Mouse (Mus musculus) WW6 (cell line): ENCODE data around the gene Uba5.

Experiments
- DNase-seq: peaks from one replicate; pipeline ENCODE4 v3.0.0-alpha.2; 2013; ENCODE audit warnings: low read depth, low spot score

The Uba5 gene

DNA sequence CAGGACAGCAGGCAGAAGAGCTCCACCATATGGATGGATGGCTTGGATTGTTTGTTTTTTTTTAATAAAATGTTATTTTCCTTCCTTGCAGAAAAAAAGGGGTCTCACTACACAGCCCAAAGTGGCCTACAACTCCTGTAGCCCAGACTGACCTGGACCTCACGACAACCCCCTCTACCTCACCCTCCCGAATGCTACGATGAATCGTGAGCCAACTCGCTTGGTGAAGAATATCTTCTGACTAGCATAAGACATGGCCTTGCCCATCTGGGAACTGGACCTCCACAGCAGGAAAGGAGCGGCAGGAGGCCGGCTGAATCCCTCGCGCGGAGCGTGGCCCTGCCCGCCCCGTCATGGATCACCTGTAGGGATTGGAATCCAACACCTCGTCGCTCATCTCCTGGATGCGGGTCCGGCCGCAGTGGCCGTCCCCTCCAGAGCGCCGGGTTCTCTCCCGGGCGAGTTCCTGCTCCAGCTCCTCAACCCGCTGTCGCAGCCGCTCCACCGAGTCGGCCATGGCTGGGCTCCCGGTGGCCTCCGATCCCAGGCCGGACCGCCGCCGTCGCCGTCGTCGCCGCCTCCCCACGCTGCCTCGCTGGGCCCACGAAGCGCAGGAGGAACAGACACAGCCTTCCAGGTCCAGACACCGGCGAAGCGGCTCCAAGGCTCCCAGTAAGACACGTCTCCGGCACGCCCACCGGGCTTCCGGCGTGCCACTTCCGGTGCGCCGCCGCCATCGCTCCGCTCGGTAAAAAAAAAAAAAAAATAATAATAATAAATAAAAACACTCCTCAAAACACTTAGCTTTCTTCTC is at the start of gene Uba5:
TSS of gene Uba5 (minus strand) at position 705 of the 814 bp plus-strand sequence.
- peak; percentile 42 for DNase-seq

DNA sequence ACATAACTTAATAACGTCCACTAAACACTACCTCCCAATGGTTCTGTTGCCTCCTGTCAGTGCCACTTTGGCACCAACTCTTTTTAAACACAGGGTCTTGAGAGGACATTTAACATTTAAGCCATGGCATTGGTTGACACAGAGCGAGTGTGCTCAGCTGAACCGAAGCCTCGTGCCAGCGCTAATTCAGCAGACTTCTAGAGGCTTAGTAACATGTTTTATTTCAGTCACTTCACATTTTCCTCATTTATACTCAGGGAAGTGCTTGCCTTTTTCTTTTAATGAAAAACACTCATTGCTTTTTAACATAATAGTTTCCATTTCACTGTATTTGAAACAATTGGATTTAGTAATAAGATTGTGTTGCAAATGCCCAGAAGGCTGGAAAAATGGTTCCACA is 46.2 kb upstream of the Uba5 start:
- DNase-seq = no peak

DNA sequence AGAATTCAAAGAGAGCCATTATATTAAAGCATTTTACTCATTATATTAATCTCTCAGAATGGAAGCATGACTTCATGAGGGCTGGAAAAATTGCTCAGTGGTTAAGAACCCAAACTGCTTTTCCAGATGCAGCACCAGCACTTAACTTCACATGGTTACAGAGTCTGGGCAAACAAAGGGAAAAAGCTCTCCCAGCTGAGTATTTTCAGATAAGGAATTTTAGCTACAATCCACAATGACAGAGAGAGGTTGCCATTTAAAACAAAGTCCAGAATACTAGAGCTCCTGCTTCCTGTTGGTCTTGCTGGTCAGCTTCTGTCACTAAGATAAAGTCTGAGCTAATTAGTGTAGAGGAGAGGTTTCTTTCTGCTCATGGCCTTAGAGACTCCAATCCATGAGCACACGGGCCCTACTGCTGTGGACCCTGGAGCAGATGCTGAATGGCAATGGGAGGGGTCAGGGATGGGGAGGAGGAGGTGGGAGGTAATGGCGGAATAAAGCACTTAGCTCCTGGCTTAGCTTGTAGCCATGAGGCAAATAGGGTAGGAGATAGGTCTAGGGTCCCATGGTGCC is 45.7 kb upstream of the Uba5 start:
- DNase-seq = no peak

DNA sequence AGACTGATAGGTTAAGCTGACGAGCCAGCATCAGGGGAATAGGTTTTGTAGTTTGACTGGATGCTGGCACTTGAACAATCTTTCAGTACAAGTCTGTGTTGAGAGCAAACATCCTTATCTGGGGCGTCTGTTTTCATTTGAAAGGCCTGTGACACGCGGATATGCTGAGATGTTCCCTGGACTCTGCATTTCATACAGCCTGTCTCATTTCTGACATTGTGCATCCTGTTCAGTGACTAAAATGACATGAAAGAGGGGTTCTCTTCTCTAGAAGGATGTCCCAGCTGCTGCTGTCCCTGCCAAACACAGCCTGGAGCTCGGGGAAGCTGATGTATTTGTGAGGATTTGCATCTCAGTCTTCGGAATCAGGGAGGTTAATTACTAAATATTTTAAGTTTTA is 44.5 kb upstream of the Uba5 start:
- DNase-seq = no peak

DNA sequence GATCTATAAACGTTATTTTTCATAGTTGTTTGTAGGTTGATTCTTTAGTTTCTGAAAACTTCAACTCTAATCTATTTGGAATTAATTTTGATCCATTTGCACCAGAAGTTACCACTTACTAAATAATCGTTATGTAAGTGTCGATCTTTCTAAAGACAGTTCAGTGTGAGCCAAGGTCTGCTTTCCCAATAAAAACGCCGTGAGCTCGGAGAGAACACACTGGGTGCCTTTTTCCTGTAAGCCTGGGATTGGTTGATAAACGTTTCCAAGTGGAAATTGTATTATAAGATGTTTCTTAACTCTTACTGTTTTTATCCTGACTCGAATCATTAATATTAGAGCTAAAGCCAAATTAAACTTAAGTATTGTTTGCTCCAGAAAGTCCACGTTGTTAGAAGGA is 44.0 kb upstream of the Uba5 start:
- DNase-seq = no peak

DNA sequence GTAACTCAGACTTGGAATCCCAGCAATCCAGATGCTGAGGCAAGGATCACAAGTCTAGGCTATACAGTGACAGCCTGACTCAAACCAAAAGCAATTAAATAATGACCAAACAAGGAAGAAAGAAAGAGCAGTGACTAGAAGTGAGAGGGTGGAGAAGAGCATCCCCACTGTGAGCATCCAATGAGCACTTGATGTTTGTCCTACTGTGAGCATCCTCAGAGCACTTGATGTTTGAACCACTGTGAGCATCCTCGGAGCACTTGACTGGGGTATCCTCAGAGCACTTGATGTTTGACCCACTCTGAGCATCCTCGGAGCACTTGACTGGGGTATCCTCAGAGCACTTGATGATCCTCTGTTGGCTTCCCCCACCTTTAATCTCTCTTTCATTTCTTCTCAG is 42.1 kb upstream of the Uba5 start:
- DNase-seq = no peak

DNA sequence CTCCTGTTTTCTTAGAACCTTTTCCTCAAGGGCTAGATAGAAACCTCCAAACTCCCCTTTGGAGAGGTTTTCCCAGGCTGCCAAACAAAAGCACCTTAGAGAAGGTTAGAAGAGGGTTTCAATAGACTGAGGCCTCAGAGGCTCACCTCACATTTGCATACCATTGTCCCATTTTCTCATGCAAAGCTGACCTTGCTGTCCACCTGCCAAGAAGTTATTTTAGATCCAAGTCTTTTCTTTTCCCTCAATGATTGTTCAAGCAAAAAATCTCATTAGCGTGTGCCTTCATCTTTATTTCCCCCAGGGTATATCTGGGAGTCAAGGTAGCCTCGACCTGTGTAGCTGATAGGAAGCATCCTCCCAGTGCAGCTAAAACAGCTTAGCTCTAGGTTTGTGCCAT is 40.0 kb upstream of the Uba5 start:
- DNase-seq = no peak

DNA sequence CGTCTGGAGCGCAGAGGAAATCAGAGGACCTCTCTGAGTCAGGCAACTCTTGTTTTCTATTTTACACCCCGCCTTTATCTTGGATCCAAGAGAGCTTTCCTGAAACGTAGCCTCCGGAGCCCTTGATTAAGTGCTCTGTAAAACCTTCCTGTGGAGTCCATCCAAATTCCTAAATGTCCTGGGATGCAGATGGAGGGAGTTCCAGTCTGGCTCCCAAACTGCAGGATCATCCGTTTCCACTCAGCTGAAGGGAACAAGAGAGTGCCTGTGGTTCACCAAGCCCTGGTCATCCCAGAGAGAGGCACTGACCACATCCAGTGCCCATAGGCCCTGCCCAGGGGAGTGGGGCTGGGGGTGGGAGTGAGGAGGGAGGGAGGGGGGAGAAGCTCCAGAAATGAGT is 39.4 kb upstream of the Uba5 start:
- no peak for DNase-seq

DNA sequence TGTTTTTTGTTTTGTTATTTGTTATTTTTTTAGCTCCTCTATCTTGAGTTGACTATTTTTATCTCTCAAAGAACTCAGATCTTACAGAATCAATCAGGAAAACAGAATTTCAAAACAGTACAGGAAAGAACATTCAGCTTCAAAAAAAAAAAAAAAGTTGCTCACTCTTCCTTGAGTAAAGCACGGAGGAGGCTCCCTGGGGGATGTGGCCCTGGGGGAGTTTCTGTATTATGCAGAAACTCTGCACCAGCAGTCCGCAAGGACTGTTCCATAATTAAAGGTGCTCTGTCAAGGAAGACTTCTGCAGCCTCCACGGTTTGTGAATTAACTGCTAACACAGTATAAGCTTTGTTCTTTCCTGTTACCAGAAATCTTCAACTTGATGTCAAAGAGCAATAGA is 38.5 kb upstream of the Uba5 start:
- DNase-seq = no peak

DNA sequence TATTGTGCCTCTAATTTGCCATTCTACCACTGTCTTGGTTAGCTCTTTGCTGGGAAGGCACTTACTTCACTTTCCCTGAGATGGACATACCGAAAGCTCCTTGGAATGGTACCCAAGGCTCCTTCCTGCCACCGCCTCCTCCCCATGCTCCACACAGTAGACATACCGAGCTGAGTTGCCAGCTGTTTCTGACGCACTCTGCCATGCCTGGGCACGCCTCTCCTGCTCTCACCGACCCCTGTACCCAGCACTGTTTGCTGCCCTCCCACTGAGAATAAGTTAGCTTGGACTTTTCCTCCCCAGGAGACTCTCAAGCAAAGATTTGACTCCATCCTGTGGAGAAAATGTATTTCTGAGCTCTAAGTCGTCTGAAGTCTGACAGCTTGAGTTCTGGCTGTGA is 37.9 kb upstream of the Uba5 start:
- no peak for DNase-seq

DNA sequence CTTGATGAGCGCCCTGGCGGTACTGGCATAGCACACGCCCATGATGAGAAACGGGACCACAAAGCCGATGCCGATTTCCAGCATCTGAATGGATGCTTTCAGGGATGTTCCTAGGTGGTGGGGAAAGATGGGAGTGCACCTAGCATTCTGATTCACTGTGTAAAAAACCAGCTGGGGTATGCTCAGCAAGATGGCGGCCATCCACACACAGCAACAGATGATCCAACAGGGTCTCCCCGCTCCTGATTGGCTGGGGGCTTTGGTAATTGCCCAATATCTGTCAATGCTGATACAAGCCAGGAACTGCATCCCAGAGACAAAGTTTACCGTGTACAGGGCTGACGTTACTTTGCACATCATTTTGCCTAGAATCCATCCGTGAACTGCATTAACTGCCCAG is 36.1 kb upstream of the Uba5 start:
- peak; percentile 61 for DNase-seq

DNA sequence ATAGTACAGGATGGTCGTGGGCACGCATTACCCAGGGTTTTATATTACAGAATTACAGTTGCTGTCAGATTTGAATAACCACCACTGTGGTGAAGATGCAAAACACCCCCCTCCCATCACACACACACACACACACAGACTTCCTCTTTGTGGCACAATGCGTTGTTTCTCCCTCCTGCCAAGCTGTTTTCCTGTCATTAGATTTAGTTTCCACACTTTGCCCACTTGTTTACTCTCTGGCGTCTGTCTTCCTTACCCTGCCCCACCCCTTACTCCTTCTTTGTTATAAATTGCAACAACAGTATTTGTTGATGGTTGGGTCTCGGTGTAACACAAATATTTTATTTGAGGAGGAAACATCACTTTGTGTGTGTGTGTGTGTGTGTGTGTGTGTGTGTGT is 35.3 kb upstream of the Uba5 start:
- DNase-seq = no peak

DNA sequence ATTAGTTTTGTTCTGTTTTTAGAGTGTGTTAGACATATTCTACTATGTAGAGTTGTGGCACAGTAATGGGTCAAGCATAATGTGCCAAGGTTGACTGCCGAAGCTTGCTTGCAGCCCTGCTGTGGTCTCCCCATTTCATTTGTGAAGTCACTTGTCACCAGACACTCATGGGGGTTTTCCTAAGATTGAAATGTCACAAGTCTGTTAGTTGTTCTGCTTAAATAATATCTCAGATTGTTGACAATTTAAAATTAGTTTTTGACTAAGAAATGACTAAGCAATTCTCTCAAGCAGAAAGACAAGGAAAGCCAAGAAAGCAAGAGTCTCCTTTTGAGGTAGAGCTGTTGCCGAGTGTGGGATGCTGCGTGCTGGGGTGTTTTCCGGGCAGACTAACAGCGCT is 30.0 kb upstream of the Uba5 start:
- DNase-seq = no peak

DNA sequence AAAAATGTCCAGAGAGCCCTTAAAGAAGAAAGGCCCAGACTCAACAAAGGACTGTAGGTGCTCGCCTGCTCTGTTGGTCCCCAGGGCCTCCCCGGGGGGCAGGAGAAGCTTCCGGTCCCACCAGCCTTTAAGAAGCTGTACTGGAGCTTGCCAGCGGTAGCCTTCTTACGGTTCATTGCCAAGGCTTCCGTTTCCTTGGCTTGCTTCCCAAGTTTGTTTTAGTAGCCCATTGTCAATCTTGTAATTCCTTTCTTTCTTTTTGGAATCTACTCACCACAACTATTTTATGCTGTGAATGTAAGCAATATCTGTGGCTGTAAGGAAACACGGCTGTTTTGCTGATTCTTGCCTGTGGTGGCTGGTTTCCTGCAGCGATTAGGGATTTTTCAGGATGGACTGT is 25.6 kb upstream of the Uba5 start:
- no peak for DNase-seq

DNA sequence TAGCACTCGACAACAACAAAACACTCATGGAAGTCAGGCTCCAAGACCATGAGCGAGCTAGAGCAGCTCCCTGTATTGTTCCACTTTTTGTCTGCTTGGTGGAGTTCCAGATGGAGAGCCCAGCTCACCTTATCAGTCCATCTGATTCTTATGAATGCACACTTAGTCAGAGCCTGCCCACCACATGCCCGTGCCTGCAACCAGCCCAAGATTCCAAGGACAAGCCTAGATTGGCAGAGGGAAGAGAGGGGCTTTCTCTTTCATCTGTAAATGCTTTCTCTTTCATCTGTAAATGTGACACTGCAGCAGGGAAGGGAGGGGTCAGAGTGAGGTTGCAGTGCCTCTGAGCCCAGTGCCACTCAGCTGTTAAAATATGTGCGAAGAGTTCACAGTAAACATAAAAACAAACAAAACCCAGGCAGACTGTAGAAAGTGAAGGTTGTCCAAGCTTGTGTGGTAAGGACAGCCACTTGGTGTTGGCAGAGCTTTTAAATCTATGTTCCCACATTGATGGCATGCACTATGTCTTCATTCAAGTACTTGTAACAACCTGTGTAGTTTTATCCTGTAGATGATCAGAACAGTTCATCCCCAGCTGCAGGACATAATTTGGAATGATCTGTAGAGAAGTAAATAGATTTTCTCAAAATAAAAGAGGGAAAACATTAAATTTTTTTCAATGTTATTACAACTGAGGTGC is 22.9 kb upstream of the Uba5 start:
- no peak for DNase-seq

DNA sequence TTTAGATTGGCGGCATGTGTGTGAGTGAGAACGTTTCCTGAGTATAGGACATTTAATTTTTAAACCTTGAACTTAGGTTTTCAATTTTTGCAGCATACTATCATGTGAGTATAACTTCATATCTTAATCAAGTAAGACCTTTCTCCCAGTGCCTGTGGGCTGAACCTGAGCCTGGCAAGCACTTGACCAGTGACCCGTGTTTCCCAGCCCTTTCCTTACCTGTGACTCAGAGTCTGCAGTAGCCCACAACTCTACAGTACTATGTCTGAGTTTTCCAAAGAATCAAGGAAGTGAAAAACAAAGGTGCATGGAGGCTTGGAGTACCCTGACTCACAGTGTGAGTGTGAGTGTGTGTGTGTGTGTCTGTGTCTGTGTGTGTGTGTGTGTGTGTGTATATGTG is 17.1 kb upstream of the Uba5 start:
- no peak for DNase-seq

DNA sequence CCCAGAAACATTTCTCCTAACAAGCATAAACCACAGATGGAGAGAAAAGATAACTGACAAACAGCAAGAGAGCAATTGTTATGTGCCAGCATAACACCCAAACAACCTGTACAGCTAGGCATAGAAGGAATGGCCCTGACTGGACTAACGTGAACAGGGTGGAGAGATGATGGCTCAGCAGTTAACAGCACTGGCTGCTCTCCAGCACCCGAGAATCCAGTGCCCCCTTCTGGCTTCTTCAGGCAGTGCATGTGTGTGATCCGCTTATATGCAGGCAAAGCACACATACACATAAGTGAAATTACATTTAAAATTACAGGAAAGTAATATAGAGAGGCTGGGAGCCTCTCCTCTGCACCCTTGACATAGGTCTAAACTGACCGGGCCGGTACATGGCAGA is 16.4 kb upstream of the Uba5 start:
- peak; percentile 42 for DNase-seq

DNA sequence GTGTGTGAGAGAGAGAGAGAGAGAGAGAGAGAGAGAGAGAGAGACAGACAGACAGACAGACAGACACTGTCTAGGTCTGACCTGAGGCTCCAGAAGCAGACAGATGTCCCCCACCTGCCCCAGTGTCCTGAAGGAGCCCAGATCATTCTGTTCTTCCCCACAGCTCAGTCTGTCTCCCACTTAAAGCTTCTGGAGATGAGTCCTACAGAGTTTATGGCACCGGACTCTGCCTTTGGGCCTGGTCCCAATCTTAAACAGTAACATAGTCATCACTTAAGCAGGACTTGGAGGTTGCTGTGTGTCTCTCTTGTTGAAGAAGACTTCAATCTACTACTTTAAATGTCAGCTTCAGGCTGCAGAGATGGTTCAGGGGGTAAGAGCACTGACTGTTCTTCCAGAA is 15.8 kb upstream of the Uba5 start:
- no peak for DNase-seq

DNA sequence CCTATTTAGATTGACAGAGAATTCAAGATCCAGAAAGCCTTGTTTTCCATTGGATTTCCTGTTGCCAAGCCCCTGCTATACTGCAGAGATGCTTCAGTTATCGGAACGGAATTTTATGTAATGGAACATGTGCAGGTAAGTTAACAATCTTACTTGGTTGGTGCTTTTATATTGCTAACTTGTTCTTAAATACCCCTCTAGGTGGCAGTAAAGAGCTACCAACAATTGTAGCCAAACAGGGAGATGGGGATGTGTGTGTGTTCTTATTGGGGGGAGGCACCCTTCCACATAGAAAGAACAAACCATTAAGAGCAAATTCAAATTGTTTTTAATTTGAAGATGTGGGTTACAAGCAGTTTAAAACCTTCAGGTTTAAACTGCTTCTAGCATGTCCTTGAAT is 12.9 kb upstream of the Uba5 start:
- DNase-seq = no peak

DNA sequence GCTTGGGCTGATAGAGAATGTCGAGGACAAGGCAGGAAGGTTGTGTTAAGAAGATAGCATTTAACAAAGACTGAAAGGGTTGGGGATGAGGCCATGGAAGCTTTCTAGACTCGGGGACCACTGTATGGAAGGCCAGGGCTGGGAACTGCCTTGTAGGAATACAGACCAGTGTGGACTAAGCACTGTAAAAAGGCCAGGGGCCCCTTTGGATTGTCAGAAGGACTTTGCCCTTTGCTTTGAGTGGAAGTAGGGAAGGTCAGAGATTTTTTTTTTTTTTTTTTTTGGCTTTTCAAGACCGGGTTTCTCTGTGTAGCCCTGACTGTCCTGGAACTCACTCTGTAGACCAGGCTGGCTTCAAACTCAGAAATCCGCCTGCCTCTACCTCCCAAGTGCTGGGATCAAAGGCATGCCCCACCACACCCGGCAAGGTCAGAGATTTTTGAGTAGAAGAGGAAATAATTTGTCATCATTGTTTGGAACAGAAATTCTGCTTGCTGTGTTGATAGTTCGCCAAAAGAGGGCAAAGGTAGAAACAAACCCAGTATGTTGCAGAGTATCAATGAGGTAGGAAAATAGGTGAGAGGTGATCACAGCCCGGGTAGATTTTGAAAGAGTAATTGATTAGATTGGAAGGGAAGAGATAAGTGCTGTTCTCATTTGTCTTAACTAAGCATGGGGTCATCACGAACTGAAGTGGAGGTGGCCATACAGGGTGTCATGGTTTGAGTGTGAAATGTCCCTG is 8.1 kb upstream of the Uba5 start:
- no peak for DNase-seq

DNA sequence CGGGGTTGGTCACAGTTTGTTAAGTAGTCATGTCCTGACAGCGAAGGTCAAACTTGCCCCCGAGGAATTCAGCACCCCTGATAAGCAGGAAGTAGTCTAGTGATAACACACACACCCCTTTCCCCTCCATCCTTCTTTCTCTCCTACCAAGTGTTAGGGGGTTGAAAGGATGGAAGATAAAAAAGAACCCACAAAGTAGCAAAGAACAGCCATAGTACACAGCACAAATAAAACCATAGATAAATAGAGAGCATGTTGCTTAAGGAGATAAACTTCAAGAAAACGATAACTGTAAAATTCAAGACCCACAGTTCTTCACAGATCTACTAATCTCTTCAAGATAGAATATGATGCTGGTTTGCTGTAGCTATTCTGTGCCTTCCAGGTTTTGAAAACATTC is 7.3 kb upstream of the Uba5 start:
- no peak for DNase-seq

DNA sequence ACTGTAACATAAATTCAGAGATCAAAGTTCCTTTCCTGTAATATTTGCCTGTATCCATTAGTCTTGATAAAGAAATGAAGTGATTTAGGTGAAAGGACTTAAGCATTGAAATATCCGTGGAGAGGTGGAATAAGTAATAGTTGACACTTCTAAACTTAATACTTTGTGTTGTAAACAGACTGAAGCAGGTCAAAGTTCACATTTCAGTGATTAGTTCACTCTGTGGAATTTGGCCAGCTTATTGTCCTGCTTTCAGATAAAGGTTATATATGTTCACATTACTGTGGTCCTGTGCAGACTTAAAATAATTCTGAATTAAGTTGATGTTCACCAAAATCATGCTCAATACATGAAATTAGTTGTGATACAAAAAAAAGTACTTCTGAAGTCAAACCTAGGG is 1.6 kb upstream of the Uba5 start:
- DNase-seq = no peak
